Mouse (Mus musculus) left cerebral cortex, postnatal 10 days (tissue): ENCODE data around the gene Uvrag. TPM values are rescaled to one million over a fixed set of nuclear protein-coding genes. Genes with fewer than 3 reads are reported as not detected.
A peak's percentile ranks its signal among the peaks of the same experiment; 100 is the strongest.

Experiments
- DNase-seq, 2 experiments: peaks; one replicate each; pipeline ENCODE4 v3.0.0; 2021 to 2022; ENCODE audit warnings: low spot score in 2 of 2, mixed read lengths in 1 of 2; ENCODE audit errors: extremely low spot score in 1 of 2
- intact Hi-C: fragments of 180-260 bp; cut with DNase I; formaldehyde crosslinking; loops from one replicate; pipeline ENCODE4 v1.15.1; 2025
- total RNA-seq, 2 experiments: library from RNA; stranded (reverse); gene quantifications; 2 replicates each; pipeline ENCODE4 v1.2.3; 2021

Uvrag gene
- total RNA-seq, 2 experiments from 2014 or later, result 40.4 to 42.9 TPM

DNA sequence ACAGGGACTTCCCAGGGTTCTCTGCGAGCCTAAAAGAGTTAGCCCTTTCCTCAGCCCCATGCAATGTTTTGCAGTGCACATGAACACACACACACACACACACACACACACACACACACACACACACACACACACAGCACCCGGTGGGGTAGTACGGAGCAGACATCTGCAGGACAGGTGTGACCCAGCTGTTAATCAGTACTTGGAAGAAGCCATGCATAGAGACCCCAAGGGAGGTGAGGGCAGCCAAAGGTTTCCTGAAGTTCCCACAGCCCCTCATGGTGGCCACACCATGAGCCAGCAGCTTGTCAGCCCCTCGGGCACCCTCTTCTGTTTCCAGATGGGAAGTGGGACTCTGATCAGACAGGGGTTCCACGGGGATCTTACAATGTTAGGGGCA, 277.9 kb downstream of the Uvrag start:
- intact Hi-C loops, result no loop called here
- DNase-seq, result no peak

DNA sequence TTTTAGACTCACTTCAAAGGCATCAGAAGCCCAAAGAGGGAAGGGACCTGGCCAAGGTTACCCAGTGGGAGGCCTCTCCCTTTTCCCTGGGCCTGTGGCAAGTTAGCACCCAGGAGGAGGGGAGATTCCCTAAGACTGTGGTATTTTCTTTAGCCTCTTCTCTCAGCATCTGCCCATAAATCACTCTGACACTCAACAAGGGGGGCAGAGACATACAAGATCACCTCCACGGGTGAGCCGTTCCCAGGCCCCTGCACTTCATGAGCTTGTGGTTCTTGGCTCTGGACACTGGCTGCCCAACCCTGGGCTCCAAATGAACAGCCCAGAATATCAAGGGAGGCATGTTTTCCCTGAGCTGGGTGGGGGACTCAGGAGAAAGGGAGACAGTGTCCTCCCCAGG, 279.9 kb downstream of the Uvrag start:
- intact Hi-C loops, result no loop called here

DNA sequence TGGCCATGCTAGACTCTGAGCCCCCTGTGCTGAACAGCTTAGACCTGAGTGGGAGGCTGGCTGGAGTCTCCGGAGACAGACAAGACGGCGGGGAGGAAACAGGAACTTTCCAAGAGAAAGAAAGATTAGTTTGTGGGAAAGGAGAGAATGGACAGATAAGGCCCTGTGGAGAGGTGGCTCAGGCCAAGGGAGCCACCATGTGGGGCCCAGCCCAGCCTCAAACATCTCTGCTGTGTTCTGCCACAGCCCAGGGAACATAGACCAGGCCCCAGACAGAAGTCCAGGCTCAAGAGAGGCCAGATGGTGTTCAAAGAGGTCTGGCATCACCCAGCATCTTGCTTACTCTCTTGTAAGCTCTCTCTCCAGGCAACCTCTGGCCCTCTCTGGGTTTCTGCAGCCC, 283.8 kb downstream of the Uvrag start:
- intact Hi-C loops, result no loop called here

More for the DNA sequence above, 279.9 kb downstream of the Uvrag start:
- no peak for DNase-seq

DNA sequence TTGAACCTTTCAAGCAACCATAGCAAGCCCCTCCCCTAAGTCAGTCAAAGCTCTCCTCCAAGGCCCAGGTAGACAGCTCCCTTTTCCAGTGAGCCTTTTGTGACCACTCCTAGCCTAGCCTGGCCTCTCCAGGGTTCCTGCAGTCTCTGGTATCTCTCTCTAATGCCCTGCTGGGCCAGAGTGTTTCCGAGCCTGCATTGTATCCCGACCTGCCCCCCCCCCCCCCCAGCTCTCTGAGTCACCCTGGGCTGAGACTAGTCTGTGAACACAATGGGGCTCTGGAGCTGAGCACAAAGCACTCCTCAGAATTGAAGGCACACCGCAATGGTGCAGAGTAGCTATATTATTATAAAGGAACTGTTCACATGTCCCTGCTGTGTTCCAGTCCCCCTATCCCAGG, 284.8 kb downstream of the Uvrag start:
- intact Hi-C loops, result no loop called here
- no peak for DNase-seq

More for the DNA sequence above, 283.8 kb downstream of the Uvrag start:
- DNase-seq, result no peak

DNA sequence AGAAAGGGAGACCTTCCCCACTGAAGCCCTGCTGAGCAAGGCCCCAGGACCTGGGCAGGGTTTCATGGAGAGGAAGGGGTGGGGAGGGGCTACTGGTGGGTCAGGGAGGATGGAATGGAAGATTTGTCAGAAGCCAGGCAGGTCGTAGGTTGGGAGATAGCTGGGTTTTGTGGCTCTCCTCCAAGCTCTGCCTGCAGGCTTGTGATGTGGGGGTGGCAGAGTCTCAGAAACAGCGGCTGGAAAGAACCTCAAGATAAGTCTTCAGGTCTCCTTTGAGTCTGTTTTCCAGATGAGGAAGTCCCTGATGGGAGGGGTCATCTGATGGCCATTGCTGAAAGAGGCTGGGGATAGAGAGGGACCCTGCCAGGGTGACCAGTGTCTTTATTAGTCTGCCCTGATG, 285.6 kb downstream of the Uvrag start:
- DNase-seq, result no peak
- intact Hi-C loops, result no loop called here

DNA sequence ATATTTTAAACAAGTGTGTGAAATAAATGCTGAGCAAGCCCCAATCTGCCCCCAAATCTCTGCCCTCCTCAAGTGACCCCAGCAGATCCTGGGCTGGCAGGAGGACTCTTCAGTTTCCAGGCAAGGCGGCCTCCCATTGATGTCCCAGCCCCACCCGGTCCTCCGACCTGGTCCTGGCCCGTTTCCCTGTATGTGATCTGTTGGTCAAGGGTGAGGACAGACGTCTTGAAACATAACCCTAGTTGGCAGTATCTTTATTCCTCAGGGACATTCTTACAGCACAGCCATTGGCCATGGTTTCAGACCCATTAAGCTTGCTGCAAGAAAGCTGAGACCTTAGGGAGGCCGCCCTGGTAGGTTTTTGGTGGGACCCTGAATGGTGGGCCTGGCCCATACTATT, 287.1 kb downstream of the Uvrag start:
- intact Hi-C loops, result no loop called here
- DNase-seq, result no peak

DNA sequence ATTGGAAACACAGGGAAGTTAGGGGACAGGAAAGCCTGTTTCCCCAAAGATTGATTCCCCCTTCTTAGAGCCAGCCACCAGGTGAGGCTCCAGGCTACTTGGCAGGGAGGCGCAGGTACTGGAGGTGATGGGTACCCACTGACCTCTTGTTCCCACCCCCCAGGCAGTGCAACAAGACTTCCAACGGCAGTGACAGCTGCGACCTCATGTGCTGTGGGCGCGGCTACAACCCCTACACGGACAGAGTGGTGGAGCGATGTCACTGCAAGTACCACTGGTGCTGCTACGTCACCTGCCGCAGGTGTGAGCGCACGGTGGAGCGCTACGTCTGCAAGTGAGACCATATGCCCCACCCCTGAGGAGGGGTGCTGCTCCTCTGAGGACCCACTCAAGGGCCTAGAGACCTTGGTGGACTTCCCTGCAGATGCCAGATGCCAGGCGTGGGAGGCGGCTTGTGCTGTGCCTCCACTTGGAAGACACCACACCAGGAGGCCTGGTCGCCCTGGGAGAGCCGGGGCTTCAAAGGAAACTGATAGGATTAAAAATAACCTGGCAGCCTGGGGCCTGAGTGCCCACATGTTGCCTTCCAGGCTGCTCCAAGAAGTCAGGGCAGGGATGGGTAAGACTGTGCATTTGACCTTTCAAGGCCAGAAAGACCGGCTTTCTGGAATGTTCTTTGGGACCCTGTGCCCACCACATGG, 287.8 kb downstream of the Uvrag start:
- intact Hi-C loops, result no loop called here
- no peak for DNase-seq

DNA sequence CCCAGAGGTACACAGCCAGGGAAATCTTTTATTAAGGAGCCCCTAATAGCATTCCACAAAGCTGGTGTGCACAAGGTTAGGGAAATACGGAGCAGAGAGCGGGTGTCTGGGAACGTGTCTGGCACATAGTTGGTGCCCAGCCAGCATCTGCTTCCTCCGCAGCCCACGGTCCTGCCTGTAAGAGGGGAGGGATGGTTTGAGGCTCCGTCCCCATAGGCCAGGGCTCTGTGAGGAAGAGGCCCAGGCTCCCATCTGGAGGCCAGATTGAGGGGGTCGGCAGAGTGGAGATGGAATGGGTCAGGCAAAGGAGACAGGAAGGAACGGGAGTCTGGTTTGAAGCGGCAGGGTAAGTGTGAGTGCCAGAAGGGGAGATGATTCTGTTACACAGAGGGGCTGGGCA, 289.7 kb downstream of the Uvrag start:
- intact Hi-C loops, result no loop called here
- DNase-seq, result no peak

DNA sequence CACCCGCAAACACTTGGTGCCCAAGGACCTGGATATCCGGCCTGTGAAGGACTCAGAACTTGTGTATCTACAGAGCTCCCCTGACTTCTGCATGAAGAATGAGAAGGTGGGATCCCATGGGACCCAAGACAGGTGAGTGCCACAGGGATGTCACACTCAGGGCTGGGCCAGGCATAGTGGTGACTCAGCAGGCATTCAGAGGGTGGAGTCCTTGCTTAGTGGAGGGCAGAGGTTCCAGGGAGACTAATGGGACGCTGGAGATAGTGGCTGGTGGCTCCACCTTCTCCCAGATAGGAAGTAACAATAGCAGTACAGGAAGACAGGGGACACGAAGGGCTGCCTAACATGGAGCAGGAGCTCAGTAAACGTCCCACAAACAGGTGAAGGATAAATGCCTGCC, 290.6 kb downstream of the Uvrag start:
- DNase-seq, result no peak
- intact Hi-C loops, result no loop called here

DNA sequence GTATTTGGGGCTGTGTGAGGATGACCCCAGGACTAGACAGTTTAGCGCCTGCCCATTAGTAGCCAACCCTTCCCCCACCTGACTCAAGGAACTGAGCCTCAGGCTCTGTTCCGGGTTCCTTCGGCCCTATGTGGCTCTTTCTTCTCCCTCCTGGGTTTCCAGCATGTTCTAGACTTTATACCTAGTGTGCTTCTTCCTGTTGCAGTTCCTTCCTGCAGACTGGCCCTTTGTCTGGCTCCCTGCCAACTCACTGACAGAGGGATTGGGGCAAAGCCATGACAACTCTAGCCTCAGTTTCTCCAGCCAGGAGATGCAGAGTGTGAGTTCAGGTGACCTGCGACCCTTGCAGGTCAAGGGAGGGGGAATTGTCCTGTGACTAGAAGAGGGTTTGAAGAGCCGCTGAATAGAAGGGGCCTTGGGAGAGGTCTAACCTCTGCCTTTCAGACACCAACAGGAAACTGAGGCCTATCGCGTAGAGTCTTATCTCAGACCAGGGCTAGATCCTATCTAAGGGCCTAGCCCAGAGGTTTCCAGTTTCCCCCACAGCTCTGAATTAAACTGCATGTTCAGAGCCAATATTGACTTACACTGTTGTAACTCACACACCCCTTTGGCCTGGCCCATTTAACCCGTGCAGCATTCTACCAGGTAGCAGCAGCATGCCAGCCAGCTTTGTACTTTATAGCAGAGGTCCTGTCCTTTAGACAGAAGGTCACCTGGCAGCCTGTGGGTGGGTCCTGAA, 291.9 kb downstream of the Uvrag start:
- no peak for DNase-seq
- intact Hi-C loops, result no loop called here

DNA sequence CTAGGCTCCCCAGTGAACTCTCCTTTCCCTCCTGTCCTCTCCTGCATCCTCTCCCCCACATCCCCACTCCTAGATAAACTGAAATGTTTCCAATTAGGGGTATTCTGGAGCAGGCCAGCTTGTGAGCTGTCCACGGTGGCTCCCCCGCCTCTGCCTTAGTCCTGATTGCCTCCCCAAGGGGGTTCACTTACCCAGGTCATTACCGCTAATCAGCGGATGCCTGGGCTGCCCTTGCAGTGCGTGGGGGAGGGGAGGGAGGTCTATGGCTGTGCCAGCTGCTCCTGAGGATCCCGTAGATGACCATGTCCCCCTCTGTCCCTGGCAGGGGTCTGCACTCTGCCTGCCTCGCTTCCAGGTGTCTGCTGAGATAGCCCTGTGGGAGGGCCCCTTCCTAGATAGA, 297.3 kb downstream of the Uvrag start:
- DNase-seq, result no peak
- intact Hi-C loops, result no loop called here

DNA sequence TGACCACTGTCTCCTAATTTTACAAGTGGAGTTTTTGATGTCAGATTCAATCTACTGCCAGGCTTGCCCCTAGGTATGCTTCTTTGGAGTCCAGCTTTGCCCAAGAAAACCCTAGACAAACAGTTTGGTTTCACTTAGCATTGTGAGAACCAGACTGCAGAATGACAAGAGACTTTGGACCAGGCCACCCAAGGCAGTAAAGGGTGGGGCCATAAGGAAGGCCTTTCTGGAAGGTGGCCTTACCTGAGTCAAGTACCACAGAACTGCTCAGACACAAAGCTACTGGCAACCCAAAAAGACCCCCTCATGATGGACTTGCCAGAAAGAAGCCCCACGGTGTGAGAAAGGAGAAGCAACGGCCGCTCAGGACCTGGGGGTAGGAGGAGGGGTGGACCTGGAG, 297.9 kb downstream of the Uvrag start:
- DNase-seq, result no peak
- intact Hi-C loops, result no loop called here

DNA sequence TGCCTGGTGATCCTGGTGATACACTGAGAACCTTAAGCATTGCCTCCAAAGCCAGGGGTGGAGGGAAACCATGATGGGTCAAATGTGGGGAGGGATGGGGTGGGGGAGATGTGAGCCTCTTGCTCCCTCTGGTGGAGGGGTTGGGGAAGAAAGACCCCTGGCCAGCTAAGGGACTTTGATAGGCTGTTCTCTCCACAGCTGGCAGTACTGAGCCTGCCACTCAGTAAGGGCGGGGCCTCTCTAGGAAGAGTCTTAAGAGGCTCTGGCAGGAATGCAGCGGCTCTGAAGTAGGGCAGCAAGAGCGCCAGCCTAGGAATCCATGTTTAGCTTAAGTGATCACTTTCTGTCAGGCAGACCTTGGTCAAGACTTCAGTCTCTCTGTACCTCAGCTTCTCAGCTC, 299.1 kb downstream of the Uvrag start:
- DNase-seq, result no peak
- intact Hi-C loops, result no loop called here

DNA sequence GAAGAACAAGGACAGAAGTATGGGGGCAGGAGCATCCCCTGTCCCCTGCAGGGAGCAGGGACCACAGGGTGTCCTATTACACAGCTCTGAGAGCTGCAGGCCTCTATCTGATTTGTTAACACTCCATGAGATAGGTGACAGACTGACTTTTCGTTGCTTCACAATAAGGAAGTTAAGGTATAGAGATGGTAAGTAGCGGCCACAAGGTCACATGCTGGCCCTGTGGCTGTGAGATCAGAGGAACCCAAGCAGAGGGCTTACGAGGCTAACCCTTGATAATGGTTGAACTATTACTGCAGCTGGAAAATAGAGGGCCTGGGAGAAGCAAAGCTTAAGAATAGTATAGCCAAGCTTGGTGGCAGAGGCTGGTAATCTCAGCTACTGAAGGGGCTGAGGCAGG, 300.2 kb downstream of the Uvrag start:
- intact Hi-C loops, result no loop called here
- no peak for DNase-seq

DNA sequence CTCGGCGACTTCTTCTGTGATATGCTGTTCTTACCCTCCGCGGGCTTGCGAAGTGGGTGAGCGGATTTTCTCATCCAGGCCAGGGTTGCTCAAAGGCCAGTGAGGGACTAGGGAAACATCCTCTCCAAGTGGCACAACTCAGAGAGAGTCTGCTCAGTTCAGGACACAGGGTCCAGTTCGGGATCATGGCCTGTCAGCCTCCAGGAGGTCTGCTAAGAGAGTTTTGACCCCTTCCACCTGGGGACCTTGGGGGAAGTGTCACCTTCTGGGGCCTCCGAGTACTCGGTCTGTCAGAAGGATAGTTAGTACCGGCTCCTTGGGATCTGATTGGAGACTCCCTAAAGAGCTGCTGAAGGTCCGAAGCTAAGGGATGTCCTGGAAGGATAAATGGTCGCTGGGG, 301.6 kb downstream of the Uvrag start:
- no peak for DNase-seq

DNA sequence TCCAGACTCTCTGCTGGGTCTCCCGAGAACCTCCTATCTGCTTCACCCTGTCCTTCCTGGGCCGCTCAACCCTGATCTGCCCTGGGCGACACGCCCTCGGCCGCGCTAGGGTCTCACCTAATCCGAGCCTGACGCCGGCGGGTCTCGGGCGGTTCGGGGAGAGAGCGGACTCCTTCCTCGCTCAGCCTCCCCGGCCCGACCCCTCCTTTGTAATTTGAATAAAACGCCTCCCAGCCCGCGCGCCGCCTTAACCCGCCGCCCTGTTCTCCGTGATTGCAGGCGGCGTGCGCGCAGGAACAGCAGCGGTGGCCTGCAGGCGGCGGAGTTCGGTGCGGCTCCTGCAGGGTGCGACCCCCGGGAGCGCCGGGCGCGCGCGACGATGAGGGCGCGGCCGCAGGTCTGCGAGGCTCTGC, 302.2 kb downstream of the Uvrag start:
- peak in 1 of 2 experiments; percentile 70 for DNase-seq
- intact Hi-C loops, result loop anchor here (5.0 kb wide), 1 partner anchor 239 kb away; no protein-coding TSS in a partner anchor

More for the DNA sequence above, 301.6 kb downstream of the Uvrag start:
- intact Hi-C loops, result loop anchor here (5.0 kb wide), 1 partner anchor 238 kb away; no protein-coding TSS in a partner anchor

DNA sequence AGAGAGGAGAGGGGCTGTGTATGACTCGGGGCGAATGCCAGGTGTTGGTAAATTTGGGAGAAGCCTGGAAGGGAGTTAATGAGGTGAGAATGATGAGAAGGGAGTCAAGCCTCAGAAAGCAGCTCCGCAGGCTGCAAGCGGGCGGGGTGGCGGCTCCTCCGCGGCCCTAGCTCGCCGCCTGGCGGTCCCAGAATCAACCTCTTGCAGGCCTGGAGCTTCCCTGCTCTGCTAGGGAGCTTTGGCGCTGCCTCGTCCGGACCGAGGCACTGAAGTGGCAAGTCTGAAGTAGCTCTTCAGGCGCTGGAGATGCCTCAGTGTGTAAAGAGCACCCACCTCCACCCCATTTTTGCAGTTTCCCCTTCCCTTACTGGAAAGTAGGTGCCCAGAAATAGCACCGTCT, 303.0 kb downstream of the Uvrag start:
- intact Hi-C loops, result loop anchor here (2.0 to 5.0 kb wide), 2 partner anchors 95 to 239 kb away; no protein-coding TSS in a partner anchor
- DNase-seq, result peak; percentile 56 to 89

DNA sequence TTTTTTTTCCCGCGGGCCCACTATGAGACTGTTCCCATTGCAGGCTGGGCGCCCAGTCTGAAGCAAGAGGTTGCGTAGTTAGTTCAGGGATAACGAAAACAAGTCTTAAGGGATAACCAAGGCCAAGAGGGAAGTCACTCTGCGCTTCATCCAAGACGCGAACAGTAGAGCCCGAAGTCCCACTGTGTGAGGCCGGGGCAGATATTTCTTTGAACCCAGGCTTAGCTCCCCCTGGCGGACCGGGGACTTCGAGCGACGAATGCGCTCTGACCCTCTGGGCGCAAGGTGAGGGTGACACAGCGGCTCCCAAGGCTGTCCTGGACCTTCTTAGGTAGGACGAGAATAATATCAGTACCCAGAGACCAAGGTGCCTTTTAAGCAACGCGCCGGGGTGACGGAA, 304.3 kb downstream of the Uvrag start:
- DNase-seq, result peak in 1 of 2 experiments; percentile 75
- intact Hi-C loops, result loop anchor here (2.0 to 5.0 kb wide), 2 partner anchors 94 to 241 kb away; no protein-coding TSS in a partner anchor

DNA sequence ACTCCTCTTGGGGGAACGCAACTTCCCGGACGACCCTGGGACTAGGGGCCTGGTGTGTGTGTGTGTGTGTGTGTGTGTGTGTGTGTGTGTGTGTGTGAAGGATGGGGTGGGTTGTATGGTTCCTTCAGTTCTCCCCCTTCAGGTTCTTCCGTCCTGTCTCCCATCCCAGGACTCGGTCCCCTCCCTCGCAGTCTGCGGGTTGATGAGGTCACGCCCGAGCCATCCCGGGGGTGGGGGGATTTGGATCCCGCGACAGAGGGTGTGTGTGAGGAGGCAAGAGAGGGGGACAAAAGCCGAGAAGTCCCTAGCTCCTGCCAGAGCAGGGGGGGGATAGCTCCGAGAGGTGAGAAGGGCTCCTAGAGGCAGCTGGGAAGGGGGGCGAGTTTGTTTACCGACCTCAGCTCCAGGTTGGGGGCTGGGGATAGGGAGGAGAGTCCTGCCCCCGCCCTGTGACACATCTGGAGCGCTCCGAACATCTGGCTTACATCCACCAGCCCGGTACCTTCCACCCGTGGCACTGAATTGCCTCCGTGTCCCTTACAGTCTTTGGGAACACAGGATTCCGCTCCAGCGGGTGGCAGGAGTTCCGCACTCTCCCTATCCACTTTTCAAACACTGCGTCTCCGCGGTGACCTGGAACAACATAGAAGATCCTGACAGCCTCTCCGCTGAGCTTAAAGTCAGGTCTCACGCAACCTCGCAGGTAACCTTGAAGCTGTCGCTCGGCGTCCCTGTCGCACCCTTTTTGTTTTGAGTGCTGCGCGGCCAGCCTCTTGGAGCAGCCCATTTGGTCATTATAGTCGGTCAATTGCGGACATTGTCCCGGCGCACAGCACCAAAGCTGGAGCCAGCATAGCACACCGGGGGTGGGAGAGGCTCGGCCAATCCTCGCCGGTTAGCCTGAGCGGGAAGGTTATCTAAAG, 305.2 kb downstream of the Uvrag start:
- intact Hi-C loops, result loop anchor here (2.0 to 5.0 kb wide), 2 partner anchors 93 to 242 kb away; no protein-coding TSS in a partner anchor
- DNase-seq, result no peak
